Mouse (Mus musculus): ENCODE results near the gene 6430571L13Rik. TPM values are rescaled to one million over a fixed set of nuclear protein-coding genes. Genes with fewer than 3 reads are reported as not detected.

Gene 6430571L13Rik
- polyA plus RNA-seq, 1 experiment from 2014 or later, result 0.09 TPM

- no peaks in the 10 kb centered on the region for H3K36me3 ChIP-seq
- H3K4me1 ChIP-seq (replicated peaks), result peaks cover 7% of the 10 kb centered on the region; the same call in 1 of the 2 replicates
- H3K4me2 ChIP-seq, result no peak overlapping the region
- DNase-seq (no peak), ATAC-seq (ENCODE audit: low read depth) (no peak)
- H3K27me3 ChIP-seq, result no peaks in the 10 kb centered on the region; the same call in 1 of the 2 replicates
- H3K9ac ChIP-seq, result no peak overlapping the region
- H3K27ac ChIP-seq, result no peak overlapping the region
- no peaks in the 10 kb centered on the region for H3K9me3 ChIP-seq (replicated peaks)
- no peak overlapping the region for H3K4me3 ChIP-seq (replicated peaks)
- WGBS (ENCODE audit: insufficient replicate concordance), result 57% methylated on average over 4 of the region's 4 CpGs
Measured at GRCm38 (mm10) chr9:107324799-107325561, 15.4 kb upstream of the 6430571L13Rik start.

GRCm38 (mm10) chr9:107325904-107326303 is 14.5 kb upstream of the 6430571L13Rik start:
- H3K9ac ChIP-seq, result no peak overlapping the region
- DNase-seq (no peak), ATAC-seq (ENCODE audit: low read depth) (no peak)
- WGBS (ENCODE audit: insufficient replicate concordance), result 57% methylated on average over 7 of the region's 7 CpGs
- H3K4me1 ChIP-seq (replicated peaks), result peaks cover 7% of the 10 kb centered on the region; the same call in 1 of the 2 replicates
- H3K27me3 ChIP-seq, result no peaks in the 10 kb centered on the region; the same call in 1 of the 2 replicates
- H3K27ac ChIP-seq, result no peak overlapping the region
- no peaks in the 10 kb centered on the region for H3K36me3 ChIP-seq
- H3K4me3 ChIP-seq (replicated peaks), result no peak overlapping the region
- H3K9me3 ChIP-seq (replicated peaks), result no peaks in the 10 kb centered on the region
- no peak overlapping the region for H3K4me2 ChIP-seq

- no peaks in the 10 kb centered on the region for H3K9me3 ChIP-seq (replicated peaks)
- no peak overlapping the region for H3K4me2 ChIP-seq
- 81% methylated on average over 16 of the region's 16 CpGs for WGBS (ENCODE audit: insufficient replicate concordance)
- no peak overlapping the region for H3K27ac ChIP-seq
- H3K9ac ChIP-seq, result no peak overlapping the region
- H3K4me1 ChIP-seq (replicated peaks), result peaks cover 7% of the 10 kb centered on the region; the same call in 1 of the 2 replicates
- H3K27me3 ChIP-seq, result no peaks in the 10 kb centered on the region; the same call in 1 of the 2 replicates
- H3K36me3 ChIP-seq, result 0 out of 2 replicates have a peak, but pooled peaks cover 2% of the 10 kb centered on the region
- no peak for DNase-seq
- ATAC-seq (ENCODE audit: low read depth), result no peak
- no peak overlapping the region for H3K4me3 ChIP-seq (replicated peaks)
Measured at GRCm38 (mm10) chr9:107327879-107328620, 12.4 kb upstream of the 6430571L13Rik start.

- Histone ChIP-seq H3K9ac (no peak overlapping the region), H3K4me2 (no peak overlapping the region), H3K4me3 (replicated peaks) (no peak overlapping the region), H3K9me3 (replicated peaks) (no peaks in the 10 kb centered on the region), H3K4me1 (replicated peaks) (no peaks in the 10 kb centered on the region), H3K36me3 (0 out of 2 replicates have a peak, but pooled peaks cover 2% of the 10 kb centered on the region), H3K27ac (no peak overlapping the region), H3K27me3 (no peaks in the 10 kb centered on the region)
- DNase-seq (no peak), ATAC-seq (ENCODE audit: low read depth) (no peak)
- WGBS (ENCODE audit: insufficient replicate concordance), result 65% methylated on average over 6 of the region's 6 CpGs
Measured at GRCm38 (mm10) chr9:107330791-107331190, 9.6 kb upstream of the 6430571L13Rik start.

- Histone ChIP-seq H3K4me3 (replicated peaks) (no peak overlapping the region), H3K9ac (no peak overlapping the region), H3K27me3 (no peaks in the 10 kb centered on the region), H3K4me1 (replicated peaks) (peaks cover 15% of the 10 kb centered on the region), H3K9me3 (replicated peaks) (no peaks in the 10 kb centered on the region), H3K27ac (no peak overlapping the region), H3K4me2 (no peak overlapping the region), H3K36me3 (0 out of 2 replicates have a peak, but pooled peaks cover 2% of the 10 kb centered on the region)
- ATAC-seq (ENCODE audit: low read depth), result no peak
- 67% methylated on average over 2 of the region's 2 CpGs for WGBS (ENCODE audit: insufficient replicate concordance)
- DNase-seq, result no peak
Measured at GRCm38 (mm10) chr9:107333686-107334085, 6.7 kb upstream of the 6430571L13Rik start.

GRCm38 (mm10) chr9:107334356-107334755 is 6.0 kb upstream of the 6430571L13Rik start:
- no peak for DNase-seq
- H3K27ac ChIP-seq, result no peak overlapping the region
- no peak overlapping the region for H3K4me3 ChIP-seq (replicated peaks)
- WGBS (ENCODE audit: insufficient replicate concordance), result 73% methylated on average over 6 of the region's 6 CpGs
- ATAC-seq (ENCODE audit: low read depth), result no peak
- H3K36me3 ChIP-seq, result 0 out of 2 replicates have a peak, but pooled peaks cover 2% of the 10 kb centered on the region
- no peak overlapping the region for H3K9ac ChIP-seq
- no peaks in the 10 kb centered on the region for H3K9me3 ChIP-seq (replicated peaks)
- no peak overlapping the region for H3K4me2 ChIP-seq
- no peaks in the 10 kb centered on the region for H3K27me3 ChIP-seq
- peaks cover 20% of the 10 kb centered on the region for H3K4me1 ChIP-seq (replicated peaks)

GRCm38 (mm10) chr9:107335046-107335445 is 5.4 kb upstream of the 6430571L13Rik start:
- WGBS (ENCODE audit: insufficient replicate concordance), result 77% methylated on average over 5 of the region's 5 CpGs
- 0 out of 2 replicates have a peak, but pooled peaks cover 2% of the 10 kb centered on the region for H3K36me3 ChIP-seq
- ATAC-seq (ENCODE audit: low read depth), result no peak

GRCm38 (mm10) chr9:107335909-107336308 is 4.5 kb upstream of the 6430571L13Rik start:
- no peak overlapping the region for H3K9ac ChIP-seq
- DNase-seq, result peak; percentile 68
- no peak overlapping the region for H3K27ac ChIP-seq
- 0 out of 2 replicates have a peak, but pooled peaks cover 2% of the 10 kb centered on the region for H3K36me3 ChIP-seq
- H3K27me3 ChIP-seq, result peaks cover 6% of the 10 kb centered on the region
- peaks cover 26% of the 10 kb centered on the region for H3K4me1 ChIP-seq (replicated peaks)
- H3K9me3 ChIP-seq (replicated peaks), result no peaks in the 10 kb centered on the region
- no peak overlapping the region for H3K4me3 ChIP-seq (replicated peaks)
- ATAC-seq (ENCODE audit: low read depth), result no peak
- H3K4me2 ChIP-seq, result no peak overlapping the region
- 0% methylated on average over 5 of the region's 5 CpGs for WGBS (ENCODE audit: insufficient replicate concordance)

More at GRCm38 (mm10) chr9:107335046-107335445, 5.4 kb upstream of the 6430571L13Rik start:
- no peak for DNase-seq
- no peak overlapping the region for H3K4me3 ChIP-seq (replicated peaks)
- no peaks in the 10 kb centered on the region for H3K9me3 ChIP-seq (replicated peaks)
- no peaks in the 10 kb centered on the region for H3K27me3 ChIP-seq
- H3K4me1 ChIP-seq (replicated peaks), result peaks cover 20% of the 10 kb centered on the region
- no peak overlapping the region for H3K4me2 ChIP-seq
- no peak overlapping the region for H3K27ac ChIP-seq
- no peak overlapping the region for H3K9ac ChIP-seq

GRCm38 (mm10) chr9:107336386-107336785 is 4.0 kb upstream of the 6430571L13Rik start:
- H3K9ac ChIP-seq, result no peak overlapping the region
- no peak overlapping the region for H3K27ac ChIP-seq
- H3K9me3 ChIP-seq (replicated peaks), result no peaks in the 10 kb centered on the region
- whole genome bisulfite sequencing (ENCODE audit: insufficient replicate concordance), result 78% methylated on average over 6 of the region's 6 CpGs
- ATAC-seq (ENCODE audit: low read depth) (no peak), DNase-seq (no peak)
- H3K27me3 ChIP-seq, result peaks cover 11% of the 10 kb centered on the region
- H3K4me1 ChIP-seq (replicated peaks), result peaks cover 28% of the 10 kb centered on the region
- 0 out of 2 replicates have a peak, but pooled peaks cover 2% of the 10 kb centered on the region for H3K36me3 ChIP-seq
- H3K4me3 ChIP-seq (replicated peaks), result no peak overlapping the region
- no peak overlapping the region for H3K4me2 ChIP-seq

GRCm38 (mm10) chr9:107338172-107338883 is 2.1 kb upstream of the 6430571L13Rik start, which contains the start of gene Hemk1:
TSS of gene Hemk1 (minus strand) at chr9:107338350.
- ATAC-seq (ENCODE audit: low read depth) (peak; percentile 81), DNase-seq (peak; percentile 51)
- Histone ChIP-seq H3K4me2 (peak within 1 kb of the TSS; percentile 73), H3K4me3 (replicated peaks) (peak within 1 kb of the TSS; percentile 68), H3K4me1 (replicated peaks) (peaks cover 28% of the 10 kb centered on the region), H3K9me3 (replicated peaks) (no peaks in the 10 kb centered on the region), H3K27ac (peak within 1 kb of the TSS; percentile 41), H3K9ac (peak within 1 kb of the TSS; percentile 76), H3K36me3 (no peaks in the 10 kb centered on the region), H3K27me3 (peaks cover 29% of the 10 kb centered on the region)
- WGBS (ENCODE audit: insufficient replicate concordance), result 6% methylated on average over 30 of the region's 30 CpGs

Data from liver, embryonic 13.5 days (tissue).